Mouse (Mus musculus): ENCODE measurements around the gene 4930402H24Rik. TPM values are rescaled to one million over a fixed set of nuclear protein-coding genes. Genes with fewer than 3 reads are reported as not detected.

4930402H24Rik gene
- polyA plus RNA-seq, 1 experiment: 35.2 TPM

DNA sequence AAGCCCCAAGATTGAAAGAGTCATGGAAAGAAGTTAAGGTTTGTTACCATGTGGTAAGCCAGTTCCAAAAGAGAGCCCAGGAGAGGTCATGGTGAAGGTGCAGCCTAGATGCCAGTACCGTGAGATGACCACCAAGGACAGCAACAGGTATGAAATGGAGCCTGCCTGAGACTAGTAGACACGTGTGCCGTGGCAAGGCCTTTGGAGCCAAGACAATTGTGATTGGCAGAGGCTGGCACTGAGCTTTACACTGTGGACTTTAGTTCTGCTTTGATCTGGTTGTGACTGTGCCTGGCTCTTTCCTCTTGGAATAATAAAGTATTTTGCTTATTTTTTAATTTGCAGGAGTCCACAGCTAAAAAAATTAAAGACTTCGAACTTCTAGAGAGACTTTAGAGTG is 21.8 kb upstream of the 4930402H24Rik start:
- H3K27me3 ChIP-seq (ENCODE audit: control insufficient read depth, insufficient read depth, low read length): no peaks in the 10 kb centered on the region
- TF ChIP-seq CTCF (IDR thresholded peaks at IDR 0.05; ENCODE audit: borderline replicate concordance, control insufficient read depth, extremely low read depth, insufficient read depth, low read length, poor library complexity): no peak
- WGBS: 96% methylated on average over 4 of the region's 4 CpGs
- DNase-seq: no peak
- no peaks in the 10 kb centered on the region for H3K36me3 ChIP-seq (ENCODE audit: control insufficient read depth, insufficient read depth, low read length)
- H3K27ac ChIP-seq (ENCODE audit: control insufficient read depth, insufficient read depth, low read length): no peak overlapping the region
- no peaks in the 10 kb centered on the region for H3K4me1 ChIP-seq (replicated peaks; ENCODE audit: control insufficient read depth, insufficient read depth, low read length)
- no peak overlapping the region for H3K4me3 ChIP-seq (ENCODE audit: control insufficient read depth, insufficient read depth, low read length)

- Histone ChIP-seq H3K4me1 (replicated peaks; ENCODE audit: control insufficient read depth, insufficient read depth, low read length) (no peaks in the 10 kb centered on the region), H3K4me3 (ENCODE audit: control insufficient read depth, insufficient read depth, low read length) (no peak overlapping the region), H3K27ac (ENCODE audit: control insufficient read depth, insufficient read depth, low read length) (no peak overlapping the region), H3K36me3 (ENCODE audit: control insufficient read depth, insufficient read depth, low read length) (no peaks in the 10 kb centered on the region), H3K27me3 (ENCODE audit: control insufficient read depth, insufficient read depth, low read length) (no peaks in the 10 kb centered on the region)
- no peak for TF ChIP-seq CTCF (IDR thresholded peaks at IDR 0.05; ENCODE audit: borderline replicate concordance, control insufficient read depth, extremely low read depth, insufficient read depth, low read length, poor library complexity)
- no peak for TF ChIP-seq POLR2A (IDR thresholded peaks at IDR 0.05; ENCODE audit: control insufficient read depth, extremely low read depth, insufficient read depth, low read length, poor library complexity)
- DNase-seq: no peak
- 89% methylated on average over 2 of the region's 2 CpGs for WGBS
These were observed 18.7 kb upstream of the 4930402H24Rik start for GRCm38 (mm10) chr2:130924950-130925349.

GRCm38 (mm10) chr2:130919062-130919593 is 12.9 kb upstream of the 4930402H24Rik start:
- no peak for DNase-seq
- Histone ChIP-seq H3K27me3 (ENCODE audit: control insufficient read depth, insufficient read depth, low read length) (no peaks in the 10 kb centered on the region), H3K4me1 (replicated peaks; ENCODE audit: control insufficient read depth, insufficient read depth, low read length) (no peaks in the 10 kb centered on the region), H3K4me3 (ENCODE audit: control insufficient read depth, insufficient read depth, low read length) (no peak overlapping the region), H3K27ac (ENCODE audit: control insufficient read depth, insufficient read depth, low read length) (no peak overlapping the region), H3K36me3 (ENCODE audit: control insufficient read depth, insufficient read depth, low read length) (no peaks in the 10 kb centered on the region)
- TF ChIP-seq CTCF (IDR thresholded peaks at IDR 0.05; ENCODE audit: borderline replicate concordance, control insufficient read depth, extremely low read depth, insufficient read depth, low read length, poor library complexity) (no peak), POLR2A (IDR thresholded peaks at IDR 0.05; ENCODE audit: control insufficient read depth, extremely low read depth, insufficient read depth, low read length, poor library complexity) (no peak)
- WGBS: 88% methylated on average over 5 of the region's 5 CpGs

- no peak for DNase-seq
- no peaks in the 10 kb centered on the region for H3K36me3 ChIP-seq (ENCODE audit: control insufficient read depth, insufficient read depth, low read length)
- 97% methylated on average over 1 of the region's 1 CpGs for WGBS
- no peak overlapping the region for H3K4me3 ChIP-seq (ENCODE audit: control insufficient read depth, insufficient read depth, low read length)
- no peaks in the 10 kb centered on the region for H3K4me1 ChIP-seq (replicated peaks; ENCODE audit: control insufficient read depth, insufficient read depth, low read length)
- TF ChIP-seq POLR2A (IDR thresholded peaks at IDR 0.05; ENCODE audit: control insufficient read depth, extremely low read depth, insufficient read depth, low read length, poor library complexity): no peak
- no peak for TF ChIP-seq CTCF (IDR thresholded peaks at IDR 0.05; ENCODE audit: borderline replicate concordance, control insufficient read depth, extremely low read depth, insufficient read depth, low read length, poor library complexity)
- no peak overlapping the region for H3K27ac ChIP-seq (ENCODE audit: control insufficient read depth, insufficient read depth, low read length)
- no peaks in the 10 kb centered on the region for H3K27me3 ChIP-seq (ENCODE audit: control insufficient read depth, insufficient read depth, low read length)
These were observed 11.5 kb upstream of the 4930402H24Rik start for GRCm38 (mm10) chr2:130917686-130918085.

GRCm38 (mm10) chr2:130916521-130917147 is 10.4 kb upstream of the 4930402H24Rik start:
- Histone ChIP-seq H3K27ac (ENCODE audit: control insufficient read depth, insufficient read depth, low read length) (no peak overlapping the region), H3K4me3 (ENCODE audit: control insufficient read depth, insufficient read depth, low read length) (no peak overlapping the region), H3K27me3 (ENCODE audit: control insufficient read depth, insufficient read depth, low read length) (no peaks in the 10 kb centered on the region), H3K4me1 (replicated peaks; ENCODE audit: control insufficient read depth, insufficient read depth, low read length) (no peaks in the 10 kb centered on the region), H3K36me3 (ENCODE audit: control insufficient read depth, insufficient read depth, low read length) (no peaks in the 10 kb centered on the region)
- 88% methylated on average over 3 of the region's 3 CpGs for WGBS
- DNase-seq: no peak
- no peak for TF ChIP-seq CTCF (IDR thresholded peaks at IDR 0.05; ENCODE audit: borderline replicate concordance, control insufficient read depth, extremely low read depth, insufficient read depth, low read length, poor library complexity)
- TF ChIP-seq POLR2A (IDR thresholded peaks at IDR 0.05; ENCODE audit: control insufficient read depth, extremely low read depth, insufficient read depth, low read length, poor library complexity): no peak

GRCm38 (mm10) chr2:130914873-130915272 is 8.7 kb upstream of the 4930402H24Rik start:
- no peak overlapping the region for H3K27ac ChIP-seq (ENCODE audit: control insufficient read depth, insufficient read depth, low read length)
- 100% methylated on average over 1 of the region's 1 CpGs for WGBS
- DNase-seq: no peak
- TF ChIP-seq POLR2A (IDR thresholded peaks at IDR 0.05; ENCODE audit: control insufficient read depth, extremely low read depth, insufficient read depth, low read length, poor library complexity): no peak
- TF ChIP-seq CTCF (IDR thresholded peaks at IDR 0.05; ENCODE audit: borderline replicate concordance, control insufficient read depth, extremely low read depth, insufficient read depth, low read length, poor library complexity): no peak
- H3K27me3 ChIP-seq (ENCODE audit: control insufficient read depth, insufficient read depth, low read length): no peaks in the 10 kb centered on the region
- no peak overlapping the region for H3K4me3 ChIP-seq (ENCODE audit: control insufficient read depth, insufficient read depth, low read length)
- no peaks in the 10 kb centered on the region for H3K4me1 ChIP-seq (replicated peaks; ENCODE audit: control insufficient read depth, insufficient read depth, low read length)
- no peaks in the 10 kb centered on the region for H3K36me3 ChIP-seq (ENCODE audit: control insufficient read depth, insufficient read depth, low read length)

GRCm38 (mm10) chr2:130911691-130912090 is 5.5 kb upstream of the 4930402H24Rik start:
- Histone ChIP-seq H3K4me3 (ENCODE audit: control insufficient read depth, insufficient read depth, low read length) (no peak overlapping the region), H3K4me1 (replicated peaks; ENCODE audit: control insufficient read depth, insufficient read depth, low read length) (peaks cover 2% of the 10 kb centered on the region), H3K27ac (ENCODE audit: control insufficient read depth, insufficient read depth, low read length) (no peak overlapping the region), H3K27me3 (ENCODE audit: control insufficient read depth, insufficient read depth, low read length) (no peaks in the 10 kb centered on the region), H3K36me3 (ENCODE audit: control insufficient read depth, insufficient read depth, low read length) (no peaks in the 10 kb centered on the region)
- 70% methylated on average over 1 of the region's 1 CpGs for WGBS
- TF ChIP-seq CTCF (IDR thresholded peaks at IDR 0.05; ENCODE audit: borderline replicate concordance, control insufficient read depth, extremely low read depth, insufficient read depth, low read length, poor library complexity): no peak
- no peak for TF ChIP-seq POLR2A (IDR thresholded peaks at IDR 0.05; ENCODE audit: control insufficient read depth, extremely low read depth, insufficient read depth, low read length, poor library complexity)
- no peak for DNase-seq
